Mouse (Mus musculus) kidney, embryonic 14.5 days (tissue): ENCODE data around the gene Fcgr4. TPM values are rescaled to one million over a fixed set of nuclear protein-coding genes. Genes with fewer than 3 reads are reported as not detected.
"Not testable (repeated sequence)": the region's sequence is repeated elsewhere in the genome, so short reads cannot be mapped to it uniquely, and the experiment has no call there.

ENCODE experiments used
- ATAC-seq: fragments of 200-750 bp; cut with Nextera tagmentation; 2 replicates; pipeline ENCODE4 v1.8.0; 2017; ENCODE audit warnings: moderate number of reproducible peaks, mild to moderate bottlenecking, moderate TSS enrichment, moderate library complexity; ENCODE audit not compliant: low FRiP score, low TSS enrichment
- H3K27ac ChIP-seq: fragments of 300-500 bp; sonication (generic); 2 replicates; pipeline ENCODE4 v1.5.1; 2014; ENCODE audit warnings: low read depth, mild to moderate bottlenecking, low read length, moderate library complexity, mixed read lengths
- H3K27me3 ChIP-seq: fragments of 300-500 bp; sonication (generic); 2 replicates; pipeline ENCODE4 v1.6.1; 2014; ENCODE audit warnings: mild to moderate bottlenecking, low read length; ENCODE audit not compliant: control insufficient read depth, insufficient read depth
- H3K36me3 ChIP-seq: fragments of 300-500 bp; sonication (generic); 2 replicates; pipeline ENCODE4 v1.6.1; 2014; ENCODE audit warnings: low read length, mixed read lengths; ENCODE audit not compliant: control insufficient read depth, insufficient read depth
- H3K4me1 ChIP-seq: fragments of 300-500 bp; sonication (generic); 2 replicates; pipeline ENCODE4 v1.6.1; 2014; ENCODE audit warnings: low read length, mixed read lengths; ENCODE audit not compliant: control insufficient read depth, insufficient read depth
- H3K4me2 ChIP-seq: fragments of 300-500 bp; sonication (generic); replicated peaks from 2 replicates; pipeline ENCODE4 v1.6.1; 2014; ENCODE audit warnings: low read depth, mild to moderate bottlenecking, low read length
- H3K4me3 ChIP-seq: fragments of 300-500 bp; sonication (generic); 2 replicates; pipeline ENCODE4 v1.5.1; 2014; ENCODE audit warnings: mild to moderate bottlenecking, low read length
- H3K9ac ChIP-seq: fragments of 300-500 bp; sonication (generic); 2 replicates; pipeline ENCODE4 v1.6.1; 2014; ENCODE audit warnings: low read depth, mild to moderate bottlenecking, low read length, moderate library complexity
- H3K9me3 ChIP-seq: fragments of 300-500 bp; sonication (generic); 2 replicates; pipeline ENCODE4 v1.6.1; 2016; ENCODE audit warnings: low read length; ENCODE audit not compliant: control insufficient read depth
- WGBS: fragments of 180-500 bp; shearing (Covaris S2); extraction: QIAGEN DNeasy Blood & Tissue Kit; methylation state at CpG from one replicate; pipeline ENCODE4 v1.1.7; 2014; 5-methylcytosine and 5-hydroxymethylcytosine counted together
- polyA plus RNA-seq: library from polyadenylated mRNA; unstranded; fragments of >200 nt; fragmentation: Nextera tagmentation; extraction: Ambion mirVana; gene quantifications from 2 replicates; pipeline ENCODE4 v1.2.1, GENCODE M21; 2014

The Fcgr4 gene
- polyA plus RNA-seq: 0.97 and 1.0 TPM in 2 replicates

DNA sequence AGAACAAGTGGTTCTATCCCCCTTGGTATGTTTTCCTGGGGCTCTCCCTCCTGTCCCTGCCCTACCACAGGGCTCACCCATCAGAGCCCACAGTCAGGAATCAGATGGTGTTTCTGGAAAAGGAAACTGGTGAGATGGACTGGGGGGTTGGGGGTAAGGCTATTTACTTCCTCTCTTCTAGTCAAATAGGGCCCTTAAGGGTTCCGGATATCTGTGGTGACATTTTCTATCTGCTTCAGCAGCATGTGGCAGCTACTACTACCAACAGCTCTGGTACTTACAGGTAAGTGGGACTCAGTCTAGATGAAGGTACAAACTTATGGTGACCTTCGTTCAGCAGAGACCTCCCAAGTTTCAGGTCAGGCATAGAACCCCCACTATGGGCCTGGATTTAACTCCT is at the start of gene Fcgr4:
TSS of gene Fcgr4 (plus strand) at position 184 of the 400 bp plus-strand sequence.
- WGBS: 83% methylated on average over 2 of the region's 2 CpGs
- Histone ChIP-seq H3K4me1 (no peaks in the 10 kb centered on the region), H3K27ac (no peak within 1 kb of the TSS), H3K9me3 (no peaks in the 10 kb centered on the region), H3K9ac (no peak within 1 kb of the TSS), H3K4me3 (no peak within 1 kb of the TSS), H3K4me2 (no peak within 1 kb of the TSS), H3K27me3 (no peaks in the 10 kb centered on the region), H3K36me3 (no peaks in the 10 kb centered on the region)
- ATAC-seq: no peak

DNA sequence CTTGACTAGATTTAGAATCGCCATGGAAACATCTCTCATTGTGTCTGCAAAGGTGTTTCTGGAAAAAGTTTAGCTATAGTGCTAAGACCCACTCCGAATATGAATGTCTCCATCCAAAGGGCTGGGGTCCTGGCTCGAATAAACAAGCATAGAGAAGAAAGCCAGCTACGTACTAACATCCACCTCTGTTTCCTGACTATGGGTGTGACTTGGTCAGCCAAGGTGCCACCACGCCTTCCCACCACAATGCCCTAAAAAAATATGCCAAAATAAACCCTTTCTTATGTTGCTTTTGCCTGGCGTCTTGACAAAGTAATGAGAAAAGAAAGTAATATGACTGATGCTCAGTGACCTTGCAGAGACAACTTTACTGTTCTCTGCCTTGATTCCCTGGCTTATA is 46.2 kb upstream of the Fcgr4 start:
- no peaks in the 10 kb centered on the region for H3K4me1 ChIP-seq
- no peaks in the 10 kb centered on the region for H3K9me3 ChIP-seq
- no peak overlapping the region for H3K27ac ChIP-seq
- H3K4me2 ChIP-seq: no peak overlapping the region
- H3K36me3 ChIP-seq: no peaks in the 10 kb centered on the region
- no peaks in the 10 kb centered on the region for H3K27me3 ChIP-seq
- no peak for ATAC-seq
- 83% methylated on average over 6 of the region's 6 CpGs for WGBS
- H3K4me3 ChIP-seq: no peak overlapping the region
- no peak overlapping the region for H3K9ac ChIP-seq

DNA sequence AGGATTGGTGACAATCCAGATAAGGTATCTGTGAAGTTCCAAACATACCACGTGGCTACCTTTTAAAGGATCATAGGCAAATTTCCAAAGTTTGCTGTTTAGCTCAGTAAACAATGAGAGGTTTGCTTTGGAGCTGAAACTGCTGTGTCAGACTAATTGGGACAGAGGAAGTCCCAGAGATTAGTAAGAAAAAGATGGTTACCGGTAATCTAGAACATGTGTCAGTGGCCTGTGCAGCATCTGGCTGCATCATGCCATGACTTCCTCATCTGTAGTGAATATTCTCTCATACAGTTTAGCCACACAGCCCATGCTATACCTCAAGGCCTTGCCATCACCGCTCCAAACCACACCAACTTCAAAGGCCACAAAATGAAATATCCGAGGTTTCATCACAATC is 45.8 kb upstream of the Fcgr4 start:
- Histone ChIP-seq H3K27ac (no peak overlapping the region), H3K4me2 (no peak overlapping the region), H3K36me3 (no peaks in the 10 kb centered on the region), H3K9me3 (no peaks in the 10 kb centered on the region), H3K27me3 (no peaks in the 10 kb centered on the region), H3K9ac (no peak overlapping the region), H3K4me3 (no peak overlapping the region), H3K4me1 (no peaks in the 10 kb centered on the region)
- no peak for ATAC-seq
- 83% methylated on average over 4 of the region's 4 CpGs for whole genome bisulfite sequencing

DNA sequence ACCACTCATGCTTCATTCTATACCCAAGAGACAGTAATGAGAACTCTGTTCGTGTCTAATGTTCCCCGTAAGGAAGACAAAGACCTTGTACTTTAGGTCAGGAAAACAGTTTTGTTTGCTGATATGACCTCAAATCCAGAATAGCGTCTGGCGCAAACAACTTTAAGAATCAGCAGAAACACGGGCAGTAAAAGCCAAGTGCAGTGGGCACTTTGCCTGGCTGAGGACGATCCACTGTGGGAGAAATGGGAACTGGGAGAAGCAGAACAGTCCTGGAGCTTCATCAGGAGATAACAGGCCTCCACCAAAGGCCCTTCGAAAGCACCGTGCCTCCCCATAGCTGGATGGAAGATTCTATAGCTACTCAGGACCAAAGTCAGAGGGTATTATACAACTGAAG is 44.5 kb upstream of the Fcgr4 start:
- WGBS: 82% methylated on average over 8 of the region's 8 CpGs

DNA sequence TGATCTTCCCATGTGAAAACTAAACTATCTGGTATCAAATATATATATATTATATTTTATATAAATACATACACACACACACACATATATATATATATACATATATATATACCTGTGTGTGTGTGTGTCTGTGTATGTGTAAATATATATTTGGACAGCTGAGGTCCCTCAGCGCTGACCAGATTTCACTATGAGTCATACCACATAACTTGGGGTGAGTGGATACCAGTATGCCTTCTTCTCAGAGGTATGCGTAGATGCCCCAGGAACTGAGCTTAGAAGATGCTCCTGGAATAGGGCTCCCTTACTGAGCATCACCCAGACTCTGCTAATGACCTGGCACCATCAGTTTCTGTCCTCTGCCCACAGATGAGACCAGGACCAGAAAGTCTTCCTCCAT is 44.0 kb upstream of the Fcgr4 start:
- no peaks in the 10 kb centered on the region for H3K4me1 ChIP-seq
- H3K9me3 ChIP-seq: no peaks in the 10 kb centered on the region
- no peak overlapping the region for H3K4me3 ChIP-seq
- no peaks in the 10 kb centered on the region for H3K36me3 ChIP-seq
- WGBS: 93% methylated on average over 2 of the region's 2 CpGs
- no peak overlapping the region for H3K27ac ChIP-seq
- H3K27me3 ChIP-seq: no peaks in the 10 kb centered on the region
- no peak overlapping the region for H3K4me2 ChIP-seq
- ATAC-seq: no peak
- H3K9ac ChIP-seq: no peak overlapping the region

More for the DNA sequence above, 44.5 kb upstream of the Fcgr4 start:
- Histone ChIP-seq H3K36me3 (no peaks in the 10 kb centered on the region), H3K27ac (no peak overlapping the region), H3K9me3 (no peaks in the 10 kb centered on the region), H3K27me3 (no peaks in the 10 kb centered on the region), H3K9ac (no peak overlapping the region), H3K4me3 (no peak overlapping the region), H3K4me1 (no peaks in the 10 kb centered on the region), H3K4me2 (no peak overlapping the region)
- no peak for ATAC-seq

DNA sequence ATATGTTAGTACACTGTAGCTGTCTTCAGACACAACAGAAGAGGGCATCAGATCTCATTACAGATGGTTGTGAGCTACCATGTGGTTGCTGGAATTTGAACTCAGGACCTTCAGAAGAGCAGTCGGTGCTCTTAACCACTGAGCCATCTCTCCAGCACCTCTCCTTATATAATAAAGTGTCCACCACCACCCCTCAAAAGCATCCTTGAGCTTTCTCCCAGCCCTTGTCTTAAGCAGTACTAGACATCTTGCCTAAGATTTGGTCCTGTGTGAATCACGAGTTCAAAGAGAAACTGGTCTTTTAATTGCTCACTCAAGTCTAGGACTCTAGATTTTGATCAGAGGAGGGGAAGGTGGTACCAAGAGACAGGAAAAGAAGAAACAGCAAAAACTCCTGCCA is 43.4 kb upstream of the Fcgr4 start:
- H3K27me3 ChIP-seq, H3K9ac ChIP-seq: not testable (repeated sequence)
- WGBS: 76% methylated on average over 2 of the region's 2 CpGs

DNA sequence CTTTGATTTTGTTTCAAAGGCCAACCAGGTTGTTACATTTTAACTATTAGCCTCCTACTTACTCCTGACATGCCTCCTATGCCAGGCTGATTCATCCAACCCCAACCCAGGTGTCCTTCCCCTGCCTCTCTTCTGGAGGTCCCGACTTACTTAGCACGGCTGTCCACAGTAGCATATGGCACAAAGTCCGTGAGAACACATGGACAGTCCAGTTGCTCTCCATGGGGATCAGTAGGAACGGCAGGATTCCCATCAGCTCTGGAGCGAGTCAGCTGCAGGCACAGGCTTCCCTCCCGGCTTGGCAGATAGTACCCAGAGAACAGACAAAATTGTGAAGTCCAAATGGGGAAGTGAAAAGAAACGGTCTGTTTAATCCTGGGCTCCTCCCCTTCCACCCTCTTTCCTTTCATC is 43.0 kb upstream of the Fcgr4 start:
- no peak overlapping the region for H3K27ac ChIP-seq
- no peak overlapping the region for H3K9ac ChIP-seq
- H3K4me3 ChIP-seq: no peak overlapping the region
- WGBS: 56% methylated on average over 7 of the region's 7 CpGs
- H3K4me2 ChIP-seq: no peak overlapping the region
- 0 out of 2 replicates have a peak, but pooled peaks have one; percentile 43 for ATAC-seq
- H3K4me1 ChIP-seq: no peaks in the 10 kb centered on the region
- H3K9me3 ChIP-seq: no peaks in the 10 kb centered on the region
- H3K27me3 ChIP-seq: no peaks in the 10 kb centered on the region
- H3K36me3 ChIP-seq: no peaks in the 10 kb centered on the region

More for the DNA sequence above, 43.4 kb upstream of the Fcgr4 start:
- ATAC-seq, H3K4me3 ChIP-seq, H3K4me2 ChIP-seq, H3K4me1 ChIP-seq, H3K27ac ChIP-seq, H3K36me3 ChIP-seq, H3K9me3 ChIP-seq: not testable (repeated sequence)

DNA sequence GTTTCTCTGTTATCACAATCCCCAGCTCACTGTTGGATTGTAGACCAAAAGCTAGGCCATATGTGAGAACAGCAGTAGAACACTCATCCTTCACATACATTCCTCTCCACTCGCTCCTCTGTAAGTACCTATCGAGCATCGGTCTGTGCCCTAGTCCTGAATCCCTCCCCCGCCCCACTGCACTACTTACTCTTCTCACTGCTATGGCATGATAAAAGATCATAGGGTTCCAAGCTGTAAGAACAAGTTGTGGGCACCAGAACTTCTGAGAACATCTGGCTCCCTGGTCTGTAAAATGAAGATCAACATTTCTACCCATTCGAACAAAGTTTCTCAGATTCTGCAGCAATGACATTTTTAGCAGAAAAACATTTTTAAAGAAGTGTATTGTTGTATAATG is 42.3 kb upstream of the Fcgr4 start, which contains the start of gene Fcgr2b:
TSS of gene Fcgr2b (minus strand) at position 101 of the 400 bp plus-strand sequence.
- H3K4me2 ChIP-seq: no peak within 1 kb of the TSS
- no peak within 1 kb of the TSS for H3K4me3 ChIP-seq
- no peaks in the 10 kb centered on the region for H3K27me3 ChIP-seq
- H3K9ac ChIP-seq: no peak within 1 kb of the TSS
- no peaks in the 10 kb centered on the region for H3K4me1 ChIP-seq
- WGBS: 92% methylated on average over 5 of the region's 5 CpGs
- H3K27ac ChIP-seq: no peak within 1 kb of the TSS
- H3K9me3 ChIP-seq: no peaks in the 10 kb centered on the region
- no peak for ATAC-seq
- H3K36me3 ChIP-seq: no peaks in the 10 kb centered on the region

DNA sequence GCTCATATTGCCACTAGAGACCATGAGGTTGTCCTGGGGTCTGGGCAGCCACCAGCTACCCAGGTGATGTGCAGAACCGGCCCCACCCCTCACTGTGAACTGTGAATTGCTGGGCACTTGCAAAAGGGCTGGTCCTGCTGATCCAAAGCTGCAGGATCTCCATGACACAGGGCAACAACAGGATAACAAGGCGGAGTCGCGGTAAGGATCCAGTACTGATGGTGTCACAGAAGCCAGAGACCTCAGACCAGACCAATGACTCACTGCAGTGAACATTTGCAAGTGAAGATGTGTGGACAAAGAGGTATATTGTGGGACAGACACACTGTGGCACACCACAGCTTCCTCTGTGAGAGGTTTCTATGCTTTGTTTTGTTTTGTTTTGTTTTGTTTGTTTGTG is 40.1 kb upstream of the Fcgr4 start:
- WGBS: 87% methylated on average over 4 of the region's 4 CpGs
- H3K4me1 ChIP-seq: no peaks in the 10 kb centered on the region

More for the DNA sequence above, 40.1 kb upstream of the Fcgr4 start:
- no peak for ATAC-seq
- H3K4me3 ChIP-seq: no peak overlapping the region
- H3K4me2 ChIP-seq: no peak overlapping the region
- H3K9me3 ChIP-seq: no peaks in the 10 kb centered on the region
- no peaks in the 10 kb centered on the region for H3K36me3 ChIP-seq
- H3K27ac ChIP-seq: no peak overlapping the region
- no peaks in the 10 kb centered on the region for H3K27me3 ChIP-seq
- H3K9ac ChIP-seq: no peak overlapping the region
